Mouse (Mus musculus): ENCODE measurements around the gene Gm20479. TPM values are rescaled to one million over a fixed set of nuclear protein-coding genes. Genes with fewer than 3 reads are reported as not detected.

Gene Gm20479
- polyA plus RNA-seq, 1 experiment = 0.47 TPM

GRCm38 (mm10) chr7:27369111-27369510, 11.9 kb upstream of the Gm20479 start:
- H3K27me3 ChIP-seq (ENCODE audit: control insufficient read depth, insufficient read depth, low read length) = peaks cover 31% of the 10 kb centered on the region
- 83% methylated on average over 19 of the region's 19 CpGs for WGBS
- no peak for TF ChIP-seq POLR2A (IDR thresholded peaks at IDR 0.05; ENCODE audit: low read depth, low read length)
- TF ChIP-seq CTCF (IDR thresholded peaks at IDR 0.05; ENCODE audit: extremely low read depth, insufficient read depth, insufficient read length, insufficient replicate concordance) = no peak

GRCm38 (mm10) chr7:27367976-27368375, 10.8 kb upstream of the Gm20479 start:
- Histone ChIP-seq H3K36me3 (ENCODE audit: control insufficient read depth, insufficient read depth, low read length) (no peaks in the 10 kb centered on the region), H3K4me1 (ENCODE audit: control insufficient read depth, insufficient read depth, insufficient read length) (peaks cover 4% of the 10 kb centered on the region), H3K27me3 (ENCODE audit: control insufficient read depth, insufficient read depth, low read length) (peaks cover 35% of the 10 kb centered on the region), H3K27ac (ENCODE audit: insufficient read depth, low read length) (no peak overlapping the region), H3K4me3 (ENCODE audit: extremely low read depth, insufficient read depth, insufficient read length) (peak overlapping the region; percentile 0; the same call in 1 of the 2 replicates)
- no peak for DNase-seq (ENCODE audit: low read depth in 1 of 2, low spot score in 2 of 2)
- no peak for TF ChIP-seq POLR2A (IDR thresholded peaks at IDR 0.05; ENCODE audit: low read depth, low read length)
- TF ChIP-seq CTCF (IDR thresholded peaks at IDR 0.05; ENCODE audit: extremely low read depth, insufficient read depth, insufficient read length, insufficient replicate concordance) = no peak
- 23% methylated on average over 11 of the region's 11 CpGs for WGBS

More at GRCm38 (mm10) chr7:27369111-27369510, 11.9 kb upstream of the Gm20479 start:
- peaks cover 4% of the 10 kb centered on the region for H3K4me1 ChIP-seq (ENCODE audit: control insufficient read depth, insufficient read depth, insufficient read length)
- H3K27ac ChIP-seq (ENCODE audit: insufficient read depth, low read length) = no peak overlapping the region
- H3K4me3 ChIP-seq (ENCODE audit: extremely low read depth, insufficient read depth, insufficient read length) = no peak overlapping the region
- no peaks in the 10 kb centered on the region for H3K36me3 ChIP-seq (ENCODE audit: control insufficient read depth, insufficient read depth, low read length)
- DNase-seq (ENCODE audit: low read depth in 1 of 2, low spot score in 2 of 2) = no peak

GRCm38 (mm10) chr7:27366082-27366844, 9.0 kb upstream of the Gm20479 start:
- Histone ChIP-seq H3K4me1 (ENCODE audit: control insufficient read depth, insufficient read depth, insufficient read length) (peaks cover 8% of the 10 kb centered on the region), H3K4me3 (ENCODE audit: extremely low read depth, insufficient read depth, insufficient read length) (no peak overlapping the region), H3K36me3 (ENCODE audit: control insufficient read depth, insufficient read depth, low read length) (no peaks in the 10 kb centered on the region), H3K27ac (ENCODE audit: insufficient read depth, low read length) (no peak overlapping the region), H3K27me3 (ENCODE audit: control insufficient read depth, insufficient read depth, low read length) (peaks cover 26% of the 10 kb centered on the region)
- no peak for TF ChIP-seq CTCF (IDR thresholded peaks at IDR 0.05; ENCODE audit: extremely low read depth, insufficient read depth, insufficient read length, insufficient replicate concordance)
- TF ChIP-seq POLR2A (IDR thresholded peaks at IDR 0.05; ENCODE audit: low read depth, low read length) = no peak
- no peak for DNase-seq (ENCODE audit: low read depth in 1 of 2, low spot score in 2 of 2)
- 49% methylated on average over 21 of the region's 21 CpGs for WGBS

- peaks cover 19% of the 10 kb centered on the region for H3K27me3 ChIP-seq (ENCODE audit: control insufficient read depth, insufficient read depth, low read length)
- 12% methylated on average over 29 of the region's 29 CpGs for WGBS
- TF ChIP-seq CTCF (IDR thresholded peaks at IDR 0.05; ENCODE audit: extremely low read depth, insufficient read depth, insufficient read length, insufficient replicate concordance) = no peak
- no peak for TF ChIP-seq POLR2A (IDR thresholded peaks at IDR 0.05; ENCODE audit: low read depth, low read length)
- no peaks in the 10 kb centered on the region for H3K36me3 ChIP-seq (ENCODE audit: control insufficient read depth, insufficient read depth, low read length)
- H3K4me1 ChIP-seq (ENCODE audit: control insufficient read depth, insufficient read depth, insufficient read length) = peaks cover 8% of the 10 kb centered on the region
- DNase-seq (ENCODE audit: low read depth in 1 of 2, low spot score in 2 of 2) = no peak
- no peak overlapping the region for H3K4me3 ChIP-seq (ENCODE audit: extremely low read depth, insufficient read depth, insufficient read length)
- H3K27ac ChIP-seq (ENCODE audit: insufficient read depth, low read length) = no peak overlapping the region
These were observed 7.2 kb upstream of the Gm20479 start for GRCm38 (mm10) chr7:27364379-27364778.

- WGBS = 1% methylated on average over 52 of the region's 52 CpGs
- TF ChIP-seq POLR2A (IDR thresholded peaks at IDR 0.05; ENCODE audit: low read depth, low read length) = no peak
- H3K27ac ChIP-seq (ENCODE audit: insufficient read depth, low read length) = no peak overlapping the region
- H3K4me1 ChIP-seq (ENCODE audit: control insufficient read depth, insufficient read depth, insufficient read length) = peaks cover 9% of the 10 kb centered on the region
- H3K4me3 ChIP-seq (ENCODE audit: extremely low read depth, insufficient read depth, insufficient read length) = peak overlapping the region; percentile 56
- no peaks in the 10 kb centered on the region for H3K36me3 ChIP-seq (ENCODE audit: control insufficient read depth, insufficient read depth, low read length)
- DNase-seq (ENCODE audit: low read depth in 1 of 2, low spot score in 2 of 2) = peak; percentile 97 to 99
- peaks cover 11% of the 10 kb centered on the region for H3K27me3 ChIP-seq (ENCODE audit: control insufficient read depth, insufficient read depth, low read length)
These were observed 4.2 kb upstream of the Gm20479 start for GRCm38 (mm10) chr7:27361283-27361946.

GRCm38 (mm10) chr7:27360749-27361148, 3.5 kb upstream of the Gm20479 start:
- Histone ChIP-seq H3K27me3 (ENCODE audit: control insufficient read depth, insufficient read depth, low read length) (peaks cover 11% of the 10 kb centered on the region), H3K27ac (ENCODE audit: insufficient read depth, low read length) (no peak overlapping the region), H3K4me1 (ENCODE audit: control insufficient read depth, insufficient read depth, insufficient read length) (peaks cover 9% of the 10 kb centered on the region), H3K4me3 (ENCODE audit: extremely low read depth, insufficient read depth, insufficient read length) (no peak overlapping the region), H3K36me3 (ENCODE audit: control insufficient read depth, insufficient read depth, low read length) (no peaks in the 10 kb centered on the region)
- WGBS = 68% methylated on average over 6 of the region's 6 CpGs
- no peak for TF ChIP-seq POLR2A (IDR thresholded peaks at IDR 0.05; ENCODE audit: low read depth, low read length)
- TF ChIP-seq CTCF (IDR thresholded peaks at IDR 0.05; ENCODE audit: extremely low read depth, insufficient read depth, insufficient read length, insufficient replicate concordance) = no peak
- no peak for DNase-seq (ENCODE audit: low read depth in 1 of 2, low spot score in 2 of 2)
